Mouse (Mus musculus): ENCODE measurements around the gene Vwa5b1. TPM values are rescaled to one million over a fixed set of nuclear protein-coding genes. Genes with fewer than 3 reads are reported as not detected.

Gene Vwa5b1
- polyA plus RNA-seq (2014; fragmentation: Nextera tagmentation; extraction: Ambion mirVana), result 0.11 and 0.13 TPM in 2 replicates

DNA sequence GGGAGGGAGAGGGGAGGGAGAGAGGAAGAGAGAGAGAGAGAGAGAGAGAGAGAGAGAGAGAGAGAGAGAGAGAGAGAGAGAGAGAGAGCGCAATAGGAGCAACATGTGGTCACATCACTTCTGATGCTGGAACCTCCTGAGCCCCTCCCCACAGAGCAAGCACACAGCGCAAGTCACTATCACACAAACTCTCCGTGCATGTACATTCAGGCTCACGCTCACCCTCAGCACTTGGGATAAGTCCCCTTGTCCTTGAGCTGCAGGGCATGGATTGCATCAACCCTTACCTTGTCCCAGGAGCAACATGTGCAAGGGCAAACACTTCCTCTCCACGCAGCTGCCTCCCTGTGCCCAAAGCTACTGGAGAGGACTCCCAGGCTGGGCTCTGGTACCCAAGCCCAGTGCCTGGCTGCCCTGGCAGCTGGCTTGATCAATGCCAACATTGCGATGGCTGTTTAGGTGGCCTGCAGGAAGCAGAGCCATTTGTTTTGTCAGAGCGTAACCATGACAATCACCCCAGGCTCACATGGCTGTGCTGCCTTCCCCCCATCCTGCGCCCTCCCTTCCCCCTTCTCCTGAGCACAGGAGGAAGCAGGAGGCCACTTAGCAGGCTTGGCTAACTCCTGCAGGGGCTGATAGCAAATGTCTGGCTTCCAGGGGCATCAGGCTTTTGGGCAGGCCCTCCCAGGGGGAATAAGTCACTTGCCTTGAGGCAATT is at the start of gene Vwa5b1:
Vwa5b1 (minus strand) TSS at position 457 of the 718 bp plus-strand sequence.
- ATAC-seq (ENCODE audit: low FRiP score, low TSS enrichment), result peak; percentile 69; the same call in 1 of the 2 replicates
- WGBS, result 24% methylated on average over 8 of the region's 8 CpGs
- Histone ChIP-seq H3K4me3 (ENCODE audit: low read length) (no peak within 1 kb of the TSS), H3K36me3 (ENCODE audit: control insufficient read depth, insufficient read depth, low read length) (no peaks in the 10 kb centered on the region), H3K27me3 (ENCODE audit: control insufficient read depth, insufficient read depth, low read length) (no peaks in the 10 kb centered on the region), H3K9me3 (ENCODE audit: control insufficient read depth, low read length) (no peaks in the 10 kb centered on the region), H3K27ac (ENCODE audit: low read depth, low read length) (no peak within 1 kb of the TSS), H3K4me1 (ENCODE audit: control insufficient read depth, insufficient read depth, low read length) (peaks cover 7% of the 10 kb centered on the region; the same call in 1 of the 2 replicates), H3K9ac (ENCODE audit: low read depth, low read length) (no peak within 1 kb of the TSS), H3K4me2 (replicated peaks; ENCODE audit: low read depth, low read length) (no peak within 1 kb of the TSS)

GRCm38 (mm10) chr4:138682760-138683159 is 47.1 kb upstream of the Vwa5b1 start:
- no peak overlapping the region for H3K4me3 ChIP-seq (ENCODE audit: low read length)
- WGBS, result 72% methylated on average over 2 of the region's 2 CpGs
- no peaks in the 10 kb centered on the region for H3K9me3 ChIP-seq (ENCODE audit: control insufficient read depth, low read length)
- no peak overlapping the region for H3K4me2 ChIP-seq (replicated peaks; ENCODE audit: low read depth, low read length)
- H3K9ac ChIP-seq (ENCODE audit: low read depth, low read length), result no peak overlapping the region
- no peaks in the 10 kb centered on the region for H3K4me1 ChIP-seq (ENCODE audit: control insufficient read depth, insufficient read depth, low read length)
- no peak overlapping the region for H3K27ac ChIP-seq (ENCODE audit: low read depth, low read length)
- no peak for ATAC-seq (ENCODE audit: low FRiP score, low TSS enrichment)
- H3K27me3 ChIP-seq (ENCODE audit: control insufficient read depth, insufficient read depth, low read length), result 0 out of 2 replicates have a peak, but pooled peaks cover 4% of the 10 kb centered on the region
- H3K36me3 ChIP-seq (ENCODE audit: control insufficient read depth, insufficient read depth, low read length), result no peaks in the 10 kb centered on the region

DNA sequence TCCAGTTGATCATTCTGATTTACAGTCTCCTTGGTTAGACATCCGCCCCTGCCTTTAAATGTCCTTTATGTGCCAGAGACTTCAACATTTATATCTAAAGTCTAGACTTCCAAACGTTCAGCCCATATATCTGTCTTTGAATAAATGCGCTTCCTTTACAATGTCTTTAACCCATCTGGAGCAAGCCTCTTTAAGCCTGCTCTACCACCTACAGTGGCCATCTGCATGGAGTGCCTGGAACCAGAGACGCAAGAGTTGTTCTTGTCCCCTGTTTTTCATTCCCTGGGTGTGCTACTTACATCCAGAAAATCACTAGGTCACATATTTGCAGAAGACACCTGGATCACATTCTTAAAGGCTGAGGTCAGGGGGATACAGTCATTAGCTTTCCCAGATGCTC is 44.4 kb upstream of the Vwa5b1 start:
- Histone ChIP-seq H3K36me3 (ENCODE audit: control insufficient read depth, insufficient read depth, low read length) (no peaks in the 10 kb centered on the region), H3K9ac (ENCODE audit: low read depth, low read length) (no peak overlapping the region), H3K4me2 (replicated peaks; ENCODE audit: low read depth, low read length) (no peak overlapping the region), H3K4me1 (ENCODE audit: control insufficient read depth, insufficient read depth, low read length) (no peaks in the 10 kb centered on the region), H3K27ac (ENCODE audit: low read depth, low read length) (no peak overlapping the region), H3K27me3 (ENCODE audit: control insufficient read depth, insufficient read depth, low read length) (0 out of 2 replicates have a peak, but pooled peaks cover 2% of the 10 kb centered on the region), H3K9me3 (ENCODE audit: control insufficient read depth, low read length) (no peaks in the 10 kb centered on the region), H3K4me3 (ENCODE audit: low read length) (no peak overlapping the region)
- 51% methylated on average over 4 of the region's 4 CpGs for WGBS
- ATAC-seq (ENCODE audit: low FRiP score, low TSS enrichment), result no peak

DNA sequence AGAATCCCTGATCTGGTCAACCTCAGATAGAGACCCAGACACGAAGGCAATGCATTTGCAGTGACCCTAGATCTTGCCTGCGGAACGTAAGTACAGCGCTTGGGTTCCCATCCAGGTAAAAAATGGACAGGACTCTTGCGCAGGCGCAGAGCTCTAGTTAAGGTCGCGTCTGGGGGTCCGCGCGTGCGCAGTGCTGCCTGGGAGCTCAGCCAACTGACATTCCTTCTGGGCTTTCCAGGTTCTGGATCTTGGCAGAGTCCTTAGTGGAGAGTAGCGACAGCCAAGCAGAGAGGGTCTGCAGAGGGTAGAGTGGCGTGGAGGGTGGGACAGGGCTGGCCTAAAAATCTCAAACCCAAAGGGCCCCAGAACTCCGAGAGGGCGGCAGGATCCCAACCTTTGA is 41.9 kb upstream of the Vwa5b1 start:
- no peak for ATAC-seq (ENCODE audit: low FRiP score, low TSS enrichment)
- no peak overlapping the region for H3K4me3 ChIP-seq (ENCODE audit: low read length)
- WGBS, result 22% methylated on average over 16 of the region's 16 CpGs

GRCm38 (mm10) chr4:138676480-138676879 is 40.8 kb upstream of the Vwa5b1 start:
- no peak overlapping the region for H3K27ac ChIP-seq (ENCODE audit: low read depth, low read length)
- H3K9me3 ChIP-seq (ENCODE audit: control insufficient read depth, low read length), result no peaks in the 10 kb centered on the region
- H3K36me3 ChIP-seq (ENCODE audit: control insufficient read depth, insufficient read depth, low read length), result no peaks in the 10 kb centered on the region
- no peak overlapping the region for H3K4me3 ChIP-seq (ENCODE audit: low read length)
- H3K27me3 ChIP-seq (ENCODE audit: control insufficient read depth, insufficient read depth, low read length), result peaks cover 2% of the 10 kb centered on the region; the same call in 1 of the 2 replicates
- no peak overlapping the region for H3K9ac ChIP-seq (ENCODE audit: low read depth, low read length)
- ATAC-seq (ENCODE audit: low FRiP score, low TSS enrichment), result no peak
- no peaks in the 10 kb centered on the region for H3K4me1 ChIP-seq (ENCODE audit: control insufficient read depth, insufficient read depth, low read length)
- H3K4me2 ChIP-seq (replicated peaks; ENCODE audit: low read depth, low read length), result no peak overlapping the region
- 13% methylated on average over 16 of the region's 16 CpGs for whole genome bisulfite sequencing

More for the DNA sequence above, 41.9 kb upstream of the Vwa5b1 start:
- Histone ChIP-seq H3K9me3 (ENCODE audit: control insufficient read depth, low read length) (no peaks in the 10 kb centered on the region), H3K36me3 (ENCODE audit: control insufficient read depth, insufficient read depth, low read length) (no peaks in the 10 kb centered on the region), H3K4me2 (replicated peaks; ENCODE audit: low read depth, low read length) (no peak overlapping the region), H3K4me1 (ENCODE audit: control insufficient read depth, insufficient read depth, low read length) (no peaks in the 10 kb centered on the region), H3K27ac (ENCODE audit: low read depth, low read length) (no peak overlapping the region), H3K27me3 (ENCODE audit: control insufficient read depth, insufficient read depth, low read length) (peaks cover 2% of the 10 kb centered on the region; the same call in 1 of the 2 replicates), H3K9ac (ENCODE audit: low read depth, low read length) (no peak overlapping the region)

GRCm38 (mm10) chr4:138672160-138672559 is 36.5 kb upstream of the Vwa5b1 start:
- WGBS, result 58% methylated on average over 4 of the region's 4 CpGs
- H3K9ac ChIP-seq (ENCODE audit: low read depth, low read length), result no peak overlapping the region

DNA sequence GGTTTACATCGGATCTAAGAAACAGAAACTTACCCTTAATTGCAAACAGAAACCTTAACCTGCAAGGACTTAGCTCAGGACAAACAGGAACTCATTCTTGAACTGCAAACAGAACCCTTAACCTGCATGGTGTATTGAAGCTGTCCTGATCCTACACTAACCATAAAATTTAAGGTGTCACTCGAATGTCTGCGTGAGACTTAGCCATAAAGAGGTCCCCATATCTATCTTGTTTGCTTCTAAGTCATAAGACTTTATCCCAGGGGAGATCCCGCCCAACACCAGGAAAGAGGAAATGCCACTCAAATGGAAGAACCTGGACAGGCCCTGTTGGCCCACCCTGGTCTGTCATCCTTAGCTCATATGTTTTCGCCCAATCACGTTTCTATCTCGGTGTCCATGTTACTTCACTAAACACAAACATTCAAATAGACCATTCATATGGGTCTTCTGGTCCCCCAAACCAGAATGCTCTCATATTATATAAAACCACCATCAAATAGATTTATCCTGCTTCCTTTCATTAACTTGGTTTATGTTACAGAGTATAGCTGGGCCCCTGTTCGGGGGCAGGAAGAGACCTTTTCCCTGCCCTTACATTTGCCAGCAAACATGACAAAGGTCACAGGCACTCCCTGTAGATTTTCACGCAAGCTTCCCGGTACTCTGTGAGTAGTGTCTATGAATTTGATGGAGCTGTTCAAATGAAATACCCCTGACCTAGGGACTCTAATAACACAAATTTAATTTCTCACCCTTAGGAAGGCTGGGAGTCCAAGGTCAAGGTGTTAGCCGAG is 34.6 kb upstream of the Vwa5b1 start:
- no peaks in the 10 kb centered on the region for H3K9me3 ChIP-seq (ENCODE audit: control insufficient read depth, low read length)
- no peak overlapping the region for H3K9ac ChIP-seq (ENCODE audit: low read depth, low read length)
- H3K4me2 ChIP-seq (replicated peaks; ENCODE audit: low read depth, low read length), result no peak overlapping the region
- H3K36me3 ChIP-seq (ENCODE audit: control insufficient read depth, insufficient read depth, low read length), result no peaks in the 10 kb centered on the region
- no peaks in the 10 kb centered on the region for H3K4me1 ChIP-seq (ENCODE audit: control insufficient read depth, insufficient read depth, low read length)
- no peaks in the 10 kb centered on the region; the same call in 1 of the 2 replicates for H3K27me3 ChIP-seq (ENCODE audit: control insufficient read depth, insufficient read depth, low read length)
- H3K27ac ChIP-seq (ENCODE audit: low read depth, low read length), result no peak overlapping the region
- no peak overlapping the region for H3K4me3 ChIP-seq (ENCODE audit: low read length)
- WGBS, result 52% methylated on average over 11 of the region's 11 CpGs
- no peak for ATAC-seq (ENCODE audit: low FRiP score, low TSS enrichment)

More at GRCm38 (mm10) chr4:138672160-138672559, 36.5 kb upstream of the Vwa5b1 start:
- no peaks in the 10 kb centered on the region for H3K9me3 ChIP-seq (ENCODE audit: control insufficient read depth, low read length)
- H3K4me2 ChIP-seq (replicated peaks; ENCODE audit: low read depth, low read length), result no peak overlapping the region
- no peak for ATAC-seq (ENCODE audit: low FRiP score, low TSS enrichment)
- no peaks in the 10 kb centered on the region for H3K36me3 ChIP-seq (ENCODE audit: control insufficient read depth, insufficient read depth, low read length)
- no peak overlapping the region for H3K4me3 ChIP-seq (ENCODE audit: low read length)
- H3K27ac ChIP-seq (ENCODE audit: low read depth, low read length), result no peak overlapping the region
- H3K27me3 ChIP-seq (ENCODE audit: control insufficient read depth, insufficient read depth, low read length), result peaks cover 2% of the 10 kb centered on the region; the same call in 1 of the 2 replicates
- no peaks in the 10 kb centered on the region for H3K4me1 ChIP-seq (ENCODE audit: control insufficient read depth, insufficient read depth, low read length)

DNA sequence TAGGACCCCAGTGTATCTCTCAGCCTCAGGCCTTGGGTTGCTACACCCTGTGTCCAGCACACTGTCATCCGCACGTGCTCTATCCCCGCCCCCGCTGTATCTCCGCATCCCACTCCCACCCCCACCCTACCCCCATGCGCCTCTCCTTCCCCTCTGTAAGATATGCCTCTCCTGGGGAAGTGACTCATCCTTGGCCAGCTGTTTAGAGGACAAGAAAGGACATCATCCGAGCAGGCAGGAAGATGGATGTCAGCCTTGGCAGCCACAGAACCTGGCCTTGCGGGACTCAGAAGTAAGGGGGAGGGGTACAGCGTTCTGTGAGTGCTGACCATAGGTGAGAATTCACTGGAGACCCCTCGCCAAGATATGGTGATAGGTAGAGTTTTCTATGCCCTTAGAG is 30.8 kb upstream of the Vwa5b1 start:
- H3K4me2 ChIP-seq (replicated peaks; ENCODE audit: low read depth, low read length), result no peak overlapping the region
- no peaks in the 10 kb centered on the region for H3K4me1 ChIP-seq (ENCODE audit: control insufficient read depth, insufficient read depth, low read length)
- H3K9me3 ChIP-seq (ENCODE audit: control insufficient read depth, low read length), result no peaks in the 10 kb centered on the region
- H3K27me3 ChIP-seq (ENCODE audit: control insufficient read depth, insufficient read depth, low read length), result no peaks in the 10 kb centered on the region
- no peak overlapping the region for H3K27ac ChIP-seq (ENCODE audit: low read depth, low read length)
- WGBS, result 67% methylated on average over 10 of the region's 10 CpGs
- ATAC-seq (ENCODE audit: low FRiP score, low TSS enrichment), result no peak
- H3K36me3 ChIP-seq (ENCODE audit: control insufficient read depth, insufficient read depth, low read length), result no peaks in the 10 kb centered on the region
- no peak overlapping the region for H3K4me3 ChIP-seq (ENCODE audit: low read length)
- H3K9ac ChIP-seq (ENCODE audit: low read depth, low read length), result no peak overlapping the region

All from kidney, embryonic 14.5 days (tissue).